Mouse (Mus musculus): ENCODE results near the gene Hcn3. TPM values are rescaled to one million over a fixed set of nuclear protein-coding genes. Genes with fewer than 3 reads are reported as not detected.
A peak's percentile ranks its signal among the peaks of the same experiment; 100 is the strongest.

The Hcn3 gene
- polyA plus RNA-seq, 1 experiment from 2014 or later: 3.6 TPM

- H3K4me2 ChIP-seq: no peak overlapping the region
- H3K27ac ChIP-seq: no peak overlapping the region
- H3K9ac ChIP-seq: no peak overlapping the region
- H3K4me3 ChIP-seq: no peak overlapping the region
- H3K4me1 ChIP-seq: peaks cover 6% of the 10 kb centered on the region
- no peaks in the 10 kb centered on the region for H3K36me3 ChIP-seq
- no peaks in the 10 kb centered on the region for H3K27me3 ChIP-seq
- ATAC-seq (ENCODE audit: insufficient number of reproducible peaks, insufficient read depth, low FRiP score, low TSS enrichment, low read depth): no peak
- no peaks in the 10 kb centered on the region for H3K9me3 ChIP-seq
These were observed 53.1 kb downstream of the Hcn3 start for GRCm38 (mm10) chr3:89106881-89107280.

GRCm38 (mm10) chr3:89103291-89103595 is 56.8 kb downstream of the Hcn3 start:
- Histone ChIP-seq H3K27me3 (no peaks in the 10 kb centered on the region), H3K27ac (no peak overlapping the region), H3K9me3 (no peaks in the 10 kb centered on the region), H3K4me2 (no peak overlapping the region), H3K4me3 (no peak overlapping the region), H3K36me3 (peaks cover 17% of the 10 kb centered on the region), H3K4me1 (peaks cover 32% of the 10 kb centered on the region), H3K9ac (no peak overlapping the region)
- 68% methylated on average over 4 of the region's 4 CpGs for WGBS
- ATAC-seq (ENCODE audit: insufficient number of reproducible peaks, insufficient read depth, low FRiP score, low TSS enrichment, low read depth): no peak

GRCm38 (mm10) chr3:89102495-89103290 is 57.3 kb downstream of the Hcn3 start:
- 57% methylated on average over 12 of the region's 12 CpGs for WGBS
- H3K4me3 ChIP-seq: peak overlapping the region; percentile 67
- H3K9ac ChIP-seq: 0 out of 2 replicates have a peak overlapping the region, but pooled peaks have one; percentile 11
- H3K27ac ChIP-seq: peak overlapping the region; percentile 56
- no peak for ATAC-seq (ENCODE audit: insufficient number of reproducible peaks, insufficient read depth, low FRiP score, low TSS enrichment, low read depth)
- peak overlapping the region; percentile 85 for H3K4me2 ChIP-seq
- H3K4me1 ChIP-seq: peaks cover 35% of the 10 kb centered on the region
- H3K9me3 ChIP-seq: no peaks in the 10 kb centered on the region
- H3K36me3 ChIP-seq: peaks cover 22% of the 10 kb centered on the region
- no peaks in the 10 kb centered on the region for H3K27me3 ChIP-seq

- ATAC-seq (ENCODE audit: insufficient number of reproducible peaks, insufficient read depth, low FRiP score, low TSS enrichment, low read depth): peak; percentile 99
- under 1% methylated on average over 26 of the region's 26 CpGs for WGBS
- Histone ChIP-seq H3K27ac (peak within 1 kb of the TSS; percentile 68), H3K4me2 (peak within 1 kb of the TSS; percentile 85), H3K27me3 (no peaks in the 10 kb centered on the region), H3K36me3 (peaks cover 29% of the 10 kb centered on the region), H3K9ac (peak within 1 kb of the TSS; percentile 76), H3K4me1 (peaks cover 35% of the 10 kb centered on the region), H3K9me3 (no peaks in the 10 kb centered on the region), H3K4me3 (peak within 1 kb of the TSS; percentile 67)
These were observed 58.0 kb downstream of the Hcn3 start, which contains the start of gene Fdps for GRCm38 (mm10) chr3:89101812-89102494. TSS of gene Fdps (minus strand) at chr3:89101959.

GRCm38 (mm10) chr3:89101459-89101811 is 58.6 kb downstream of the Hcn3 start:
- peaks cover 35% of the 10 kb centered on the region for H3K4me1 ChIP-seq
- H3K27me3 ChIP-seq: no peaks in the 10 kb centered on the region
- H3K4me3 ChIP-seq: peak overlapping the region; percentile 67
- H3K27ac ChIP-seq: peak overlapping the region; percentile 68
- H3K4me2 ChIP-seq: peak overlapping the region; percentile 85
- no peaks in the 10 kb centered on the region for H3K9me3 ChIP-seq
- under 1% methylated on average over 19 of the region's 19 CpGs for WGBS
- peak overlapping the region; percentile 76 for H3K9ac ChIP-seq
- peaks cover 34% of the 10 kb centered on the region for H3K36me3 ChIP-seq
- no peak for ATAC-seq (ENCODE audit: insufficient number of reproducible peaks, insufficient read depth, low FRiP score, low TSS enrichment, low read depth)

- 44% methylated on average over 7 of the region's 7 CpGs for WGBS
- Histone ChIP-seq H3K27ac (peak within 1 kb of the TSS; percentile 68), H3K4me1 (peaks cover 35% of the 10 kb centered on the region)
These were observed 59.2 kb downstream of the Hcn3 start, which contains the start of gene Gm43738 for GRCm38 (mm10) chr3:89100811-89101210. TSS of gene Gm43738 (minus strand) at chr3:89101099.

More at GRCm38 (mm10) chr3:89100811-89101210, 59.2 kb downstream of the Hcn3 start, which contains the start of gene Gm43738:
- peak within 1 kb of the TSS; percentile 67 for H3K4me3 ChIP-seq
- peaks cover 40% of the 10 kb centered on the region for H3K36me3 ChIP-seq
- peak within 1 kb of the TSS; percentile 85 for H3K4me2 ChIP-seq
- no peak for ATAC-seq (ENCODE audit: insufficient number of reproducible peaks, insufficient read depth, low FRiP score, low TSS enrichment, low read depth)
- H3K9me3 ChIP-seq: no peaks in the 10 kb centered on the region
- peak within 1 kb of the TSS; percentile 76 for H3K9ac ChIP-seq
- H3K27me3 ChIP-seq: no peaks in the 10 kb centered on the region

Other genes starting within 250 kb of the Hcn3 start
- 40.7 and 43.2 TPM in 2 replicates for gene Msto1, start 246.2 kb downstream of the Hcn3 start, polyA plus RNA-seq (2015; fragmentation: Nextera tagmentation; extraction: Ambion mirVana)
- 29.4 and 30.6 TPM in 2 replicates for gene Ash1l, start 209.6 kb downstream of the Hcn3 start, polyA plus RNA-seq (2015; fragmentation: Nextera tagmentation; extraction: Ambion mirVana)
- gene Dap3, start 209.0 kb downstream of the Hcn3 start, polyA plus RNA-seq (2015; fragmentation: Nextera tagmentation; extraction: Ambion mirVana): 147 and 158 TPM in 2 replicates
- gene Rusc1, start 66.9 kb downstream of the Hcn3 start, polyA plus RNA-seq (2015; fragmentation: Nextera tagmentation; extraction: Ambion mirVana): 23.3 and 25.0 TPM in 2 replicates
- gene Gm43738, start 59.1 kb downstream of the Hcn3 start, polyA plus RNA-seq (2015; fragmentation: Nextera tagmentation; extraction: Ambion mirVana): not detected in 2 replicates
- gene Fdps, start 58.2 kb downstream of the Hcn3 start, polyA plus RNA-seq (2015; fragmentation: Nextera tagmentation; extraction: Ambion mirVana): 193 and 231 TPM in 2 replicates
- gene Pklr, start 24.1 kb downstream of the Hcn3 start, polyA plus RNA-seq (2015; fragmentation: Nextera tagmentation; extraction: Ambion mirVana): 2.0 TPM in 1 of 2 replicates, not detected in the other
- gene Clk2, start 4.6 kb upstream of the Hcn3 start, polyA plus RNA-seq (2015; fragmentation: Nextera tagmentation; extraction: Ambion mirVana): 39.9 and 41.8 TPM in 2 replicates
- gene Scamp3, start 17.3 kb upstream of the Hcn3 start, polyA plus RNA-seq (2015; fragmentation: Nextera tagmentation; extraction: Ambion mirVana): 115 and 125 TPM in 2 replicates
- 31.5 and 32.6 TPM in 2 replicates for gene Fam189b, start 22.9 kb upstream of the Hcn3 start, polyA plus RNA-seq (2015; fragmentation: Nextera tagmentation; extraction: Ambion mirVana)
- 34.7 TPM in 2 replicates for gene Gba, start 42.7 kb upstream of the Hcn3 start, polyA plus RNA-seq (2015; fragmentation: Nextera tagmentation; extraction: Ambion mirVana)
- gene Thbs3, start 55.0 kb upstream of the Hcn3 start, polyA plus RNA-seq (2015; fragmentation: Nextera tagmentation; extraction: Ambion mirVana): 42.0 and 48.1 TPM in 2 replicates
- gene Mtx1, start 66.9 kb upstream of the Hcn3 start, polyA plus RNA-seq (2015; fragmentation: Nextera tagmentation; extraction: Ambion mirVana): 182 and 212 TPM in 2 replicates
- 1.5 and 1.6 TPM in 2 replicates for gene Muc1, start 68.9 kb upstream of the Hcn3 start, polyA plus RNA-seq (2015; fragmentation: Nextera tagmentation; extraction: Ambion mirVana)
- gene Krtcap2, start 85.8 kb upstream of the Hcn3 start, polyA plus RNA-seq (2015; fragmentation: Nextera tagmentation; extraction: Ambion mirVana): 300 and 361 TPM in 2 replicates
- 7.0 and 9.7 TPM in 2 replicates for gene Trim46, start 86.1 kb upstream of the Hcn3 start, polyA plus RNA-seq (2015; fragmentation: Nextera tagmentation; extraction: Ambion mirVana)
- 120 and 147 TPM in 2 replicates for gene Dpm3, start 99.2 kb upstream of the Hcn3 start, polyA plus RNA-seq (2015; fragmentation: Nextera tagmentation; extraction: Ambion mirVana)
- gene Slc50a1, start 110.4 kb upstream of the Hcn3 start, polyA plus RNA-seq (2015; fragmentation: Nextera tagmentation; extraction: Ambion mirVana): 67.4 and 68.6 TPM in 2 replicates
- 40.7 and 43.1 TPM in 2 replicates for gene Efna1, start 120.9 kb upstream of the Hcn3 start, polyA plus RNA-seq (2015; fragmentation: Nextera tagmentation; extraction: Ambion mirVana)
- gene Efna3, start 162.8 kb upstream of the Hcn3 start, polyA plus RNA-seq (2015; fragmentation: Nextera tagmentation; extraction: Ambion mirVana): 22.6 and 26.6 TPM in 2 replicates
- gene Efna4, start 177.8 kb upstream of the Hcn3 start, polyA plus RNA-seq (2015; fragmentation: Nextera tagmentation; extraction: Ambion mirVana): 46.5 and 50.1 TPM in 2 replicates
- 50.8 and 52.6 TPM in 2 replicates for gene Adam15, start 189.8 kb upstream of the Hcn3 start, polyA plus RNA-seq (2015; fragmentation: Nextera tagmentation; extraction: Ambion mirVana)
- 0.18 and 0.38 TPM in 2 replicates for gene Dcst2, start 201.8 kb upstream of the Hcn3 start, polyA plus RNA-seq (2015; fragmentation: Nextera tagmentation; extraction: Ambion mirVana)
- 0.44 and 0.85 TPM in 2 replicates for gene Dcst1, start 205.1 kb upstream of the Hcn3 start, polyA plus RNA-seq (2015; fragmentation: Nextera tagmentation; extraction: Ambion mirVana)
- 1.7 and 2.1 TPM in 2 replicates for gene Zbtb7b, start 234.6 kb upstream of the Hcn3 start, polyA plus RNA-seq (2015; fragmentation: Nextera tagmentation; extraction: Ambion mirVana)
- not detected in 2 replicates for gene Lenep, start 242.6 kb upstream of the Hcn3 start, polyA plus RNA-seq (2015; fragmentation: Nextera tagmentation; extraction: Ambion mirVana)

Measured in embryonic facial prominence, embryonic 13.5 days (tissue).